Mouse (Mus musculus) midbrain, postnatal 0 days (tissue): ENCODE data around the gene Lin28a. TPM values are rescaled to one million over a fixed set of nuclear protein-coding genes. Genes with fewer than 3 reads are reported as not detected.

Experiments used
- ATAC-seq: fragments of 200-750 bp; cut with Nextera tagmentation; 2 replicates; pipeline ENCODE4 v1.8.0; 2017; ENCODE audit warnings: moderate number of reproducible peaks, mild to moderate bottlenecking, moderate TSS enrichment, moderate library complexity; ENCODE audit not compliant: low FRiP score
- DNase-seq: peaks from one replicate; pipeline ENCODE4 v3.0.0-alpha.2; 2015; ENCODE audit warnings: low spot score
- H3K27ac ChIP-seq: fragments of 300-500 bp; sonication (generic); 2 replicates; pipeline ENCODE4 v1.5.1; 2014; ENCODE audit warnings: low read depth, mild to moderate bottlenecking, low read length, mixed read lengths
- H3K27me3 ChIP-seq: fragments of 300-500 bp; sonication (generic); 2 replicates; pipeline ENCODE4 v1.6.1; 2014; ENCODE audit warnings: low read length, control low read depth, mixed read lengths; ENCODE audit not compliant: insufficient read depth
- H3K36me3 ChIP-seq: fragments of 300-500 bp; sonication (generic); 2 replicates; pipeline ENCODE4 v1.6.1; 2014; ENCODE audit warnings: low read length, control low read depth, mixed read lengths; ENCODE audit not compliant: insufficient read depth
- H3K4me1 ChIP-seq: fragments of 300-500 bp; sonication (generic); 2 replicates; pipeline ENCODE4 v1.6.1; 2014; ENCODE audit warnings: mild to moderate bottlenecking, control low read depth, antibody characterized with exemption, low read length, mixed read lengths; ENCODE audit not compliant: insufficient read depth
- H3K4me2 ChIP-seq: fragments of 300-500 bp; sonication (generic); 2 replicates; pipeline ENCODE4 v1.6.1; 2014; ENCODE audit warnings: low read depth, mild to moderate bottlenecking, low read length, mixed read lengths; ENCODE audit not compliant: poor library complexity, severe bottlenecking
- H3K4me3 ChIP-seq: fragments of 300-500 bp; sonication (generic); 2 replicates; pipeline ENCODE4 v1.5.1; 2014; ENCODE audit warnings: low read depth, mild to moderate bottlenecking, low read length, moderate library complexity
- H3K9ac ChIP-seq: fragments of 300-500 bp; sonication (generic); replicated peaks from 2 replicates; pipeline ENCODE4 v1.6.1; 2014; ENCODE audit warnings: mild to moderate bottlenecking, low read length, moderate library complexity, mixed read lengths; ENCODE audit not compliant: poor library complexity, severe bottlenecking
- H3K9me3 ChIP-seq: fragments of 300-500 bp; sonication (generic); 2 replicates; pipeline ENCODE4 v1.6.1; 2016; ENCODE audit warnings: low read length, control low read depth
- CTCF ChIP-seq: IDR thresholded peaks from 2 replicates; pipeline ENCODE4 v1.5.1; 2016; ENCODE audit warnings: antibody characterized with exemption, mild to moderate bottlenecking
- WGBS: fragments of 180-500 bp; shearing (Covaris S2); extraction: QIAGEN DNeasy Blood & Tissue Kit; methylation state at CpG from one replicate; pipeline ENCODE4 v1.1.7; 2014; 5-methylcytosine and 5-hydroxymethylcytosine counted together
- polyA plus RNA-seq: library from polyadenylated mRNA; unstranded; fragments of >200 nt; fragmentation: Nextera tagmentation; extraction: Ambion mirVana; gene quantifications from 2 replicates; pipeline ENCODE4 v1.2.1, GENCODE M21; 2015
- total RNA-seq: library from RNA; depleted of rRNA; stranded (reverse); fragments of >200 nt; gene quantifications from 2 replicates; pipeline ENCODE4 v1.2.3, GENCODE M21; 2014

Gene Lin28a
- total and polyA plus RNA-seq, 2 experiments from 2014 or later = 0.04 to 0.05 TPM

DNA sequence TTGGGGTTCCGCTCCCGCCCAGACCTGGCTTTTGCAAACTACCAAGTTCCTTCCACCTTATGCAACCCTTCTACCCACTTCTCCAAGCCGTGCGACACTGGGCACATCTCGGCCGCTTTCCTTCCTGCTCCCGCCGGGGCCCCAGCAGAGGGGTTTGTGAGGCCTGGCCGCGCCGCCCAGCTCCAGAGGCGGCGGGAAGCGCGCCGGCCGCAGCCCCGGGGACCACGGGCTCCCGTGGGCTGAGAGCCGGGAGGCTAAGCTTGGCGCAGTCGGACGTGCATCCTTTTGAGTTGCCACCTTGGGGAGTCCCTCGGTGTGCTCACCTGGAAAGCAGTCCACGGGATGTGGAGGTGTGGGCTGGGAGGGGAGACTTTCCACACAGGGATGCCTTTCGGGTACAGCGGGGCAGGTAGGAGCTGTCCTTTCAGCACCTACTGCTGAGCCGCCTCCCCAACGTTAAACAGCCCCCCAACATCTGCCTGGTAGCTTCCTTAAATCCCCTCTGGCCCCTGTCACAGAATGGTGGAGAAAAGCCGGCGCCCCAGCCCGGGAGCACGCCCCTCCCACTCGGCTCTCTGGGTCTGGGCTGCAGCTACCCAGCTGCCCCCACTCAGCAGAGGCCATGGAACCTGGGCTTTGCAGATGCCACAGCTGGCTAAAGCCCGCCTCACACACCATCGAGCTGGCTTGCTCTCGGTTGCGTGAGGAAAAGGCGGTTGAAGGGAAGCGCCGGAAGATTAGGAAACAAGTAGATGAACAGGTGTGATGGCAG, 50.3 kb downstream of the Lin28a start, which contains the start of gene Hmgn2:
TSS of gene Hmgn2 (minus strand) at position 501 of the 772 bp plus-strand sequence.
- Histone ChIP-seq H3K27me3 (no peaks in the 10 kb centered on the region), H3K9me3 (no peaks in the 10 kb centered on the region), H3K4me3 (peak within 1 kb of the TSS; percentile 53), H3K4me1 (0 out of 2 replicates have a peak, but pooled peaks cover 10% of the 10 kb centered on the region), H3K36me3 (peaks cover 12% of the 10 kb centered on the region; the same call in 1 of the 2 replicates), H3K27ac (peak within 1 kb of the TSS; percentile 99), H3K4me2 (peak within 1 kb of the TSS; percentile 80), H3K9ac (peak within 1 kb of the TSS; percentile 95)
- TF ChIP-seq CTCF = no peak
- ATAC-seq (peak; percentile 66), DNase-seq (peak; percentile 52)
- under 1% methylated on average over 41 of the region's 42 CpGs for WGBS

DNA sequence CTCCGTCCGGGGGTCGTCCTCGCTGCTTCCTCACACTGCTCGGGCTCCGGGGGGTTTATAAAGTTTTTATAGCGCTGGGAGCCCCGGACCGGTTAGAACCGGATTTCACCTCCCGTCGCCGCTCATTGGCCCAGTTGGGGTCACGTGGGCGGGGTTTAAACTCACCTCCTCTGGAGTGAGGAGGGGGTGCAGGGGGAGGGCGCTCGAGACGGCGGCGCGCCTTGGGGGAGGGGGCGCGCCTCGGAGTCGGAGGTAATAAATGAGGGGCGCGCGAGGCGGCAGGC, 50.8 kb downstream of the Lin28a start:
- Histone ChIP-seq H3K9me3 (no peaks in the 10 kb centered on the region), H3K4me3 (peak overlapping the region; percentile 53), H3K27ac (peak overlapping the region; percentile 99), H3K36me3 (peaks cover 13% of the 10 kb centered on the region), H3K27me3 (no peaks in the 10 kb centered on the region), H3K4me2 (peak overlapping the region; percentile 80), H3K4me1 (0 out of 2 replicates have a peak, but pooled peaks cover 10% of the 10 kb centered on the region), H3K9ac (peak overlapping the region; percentile 95)
- peak; percentile 94 for ATAC-seq
- no peak; the same call in 1 of the 2 replicates for TF ChIP-seq CTCF
- peak; percentile 98 for DNase-seq
- WGBS = under 1% methylated on average over 26 of the region's 29 CpGs

DNA sequence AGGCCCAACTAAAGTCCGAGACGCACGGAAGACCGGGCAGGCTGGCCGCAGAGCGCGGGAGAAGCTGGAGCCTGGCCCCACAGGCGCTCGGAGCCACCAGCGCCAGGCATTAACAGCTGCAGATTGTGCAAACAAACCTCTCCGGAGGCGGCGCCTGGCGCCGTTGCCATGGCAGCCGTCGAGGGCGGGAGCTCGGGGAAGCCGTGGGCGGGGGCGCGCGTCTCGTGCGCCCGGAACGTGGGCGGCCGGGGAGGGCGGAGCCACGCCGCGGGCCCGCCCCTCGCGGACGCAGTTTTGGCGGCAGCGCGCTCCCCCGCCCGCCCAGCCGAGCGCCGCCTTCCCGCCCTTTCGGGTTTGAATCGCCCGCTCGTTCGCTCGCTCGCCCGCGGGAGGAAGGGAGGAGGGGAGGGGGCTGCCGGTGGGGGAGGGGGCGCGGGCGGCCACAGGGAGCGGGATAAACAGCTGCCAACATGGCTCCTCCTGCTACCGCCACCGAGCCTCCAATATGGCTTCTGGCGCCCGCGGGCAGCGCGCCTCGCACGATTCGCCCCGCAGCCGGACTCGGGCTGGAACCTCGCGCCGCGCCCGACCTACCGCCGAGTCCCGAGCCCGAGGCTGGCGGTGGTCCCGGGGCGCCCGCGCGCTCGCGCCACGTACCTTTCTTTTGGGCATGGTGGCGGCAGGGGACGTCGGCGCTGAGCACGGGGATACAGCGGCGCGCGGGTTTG, 51.3 kb downstream of the Lin28a start:
- peak; percentile 97 for DNase-seq
- peak overlapping the region; percentile 99 for H3K27ac ChIP-seq
- no peaks in the 10 kb centered on the region for H3K27me3 ChIP-seq
- H3K4me1 ChIP-seq = 0 out of 2 replicates have a peak, but pooled peaks cover 10% of the 10 kb centered on the region
- peak overlapping the region; percentile 53 for H3K4me3 ChIP-seq
- 2% methylated on average over 70 of the region's 101 CpGs for WGBS
- no peak; the same call in 1 of the 2 replicates for TF ChIP-seq CTCF
- H3K9me3 ChIP-seq = no peaks in the 10 kb centered on the region
- H3K9ac ChIP-seq = peak overlapping the region; percentile 95
- H3K36me3 ChIP-seq = peaks cover 13% of the 10 kb centered on the region
- peak; percentile 78 for ATAC-seq
- peak overlapping the region; percentile 80 for H3K4me2 ChIP-seq

DNA sequence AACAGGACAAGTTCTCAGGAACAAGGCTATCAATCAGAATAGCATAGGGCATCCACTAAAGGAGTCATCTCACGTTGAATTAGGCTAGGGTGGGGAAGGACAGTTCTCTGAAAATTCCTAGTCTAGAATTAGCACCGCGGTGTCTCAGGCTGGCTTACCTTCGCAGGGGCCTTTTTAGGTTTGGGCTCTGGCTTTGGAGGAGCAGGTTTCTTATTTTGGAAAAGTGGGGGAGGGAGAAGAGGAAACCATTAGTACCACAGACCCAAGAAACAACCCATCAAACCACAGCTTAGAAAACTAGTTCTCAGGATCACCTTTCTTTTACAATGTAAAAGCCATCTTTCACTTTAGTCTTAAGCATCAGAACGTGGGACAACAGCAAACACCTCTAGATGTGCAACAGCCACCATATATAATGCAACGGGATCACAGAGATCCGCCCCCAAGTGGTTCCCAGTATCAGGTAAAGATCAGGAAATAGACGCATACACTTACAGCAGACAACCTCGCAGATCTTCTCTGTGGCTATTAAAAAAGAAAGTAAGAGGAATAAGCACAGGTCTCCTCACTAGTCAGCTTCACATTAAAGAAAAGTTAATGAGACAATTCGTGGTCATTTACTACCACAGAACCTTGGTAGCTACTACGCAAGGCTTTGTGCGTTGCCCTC, 52.2 kb downstream of the Lin28a start:
- 0 out of 2 replicates have a peak, but pooled peaks cover 10% of the 10 kb centered on the region for H3K4me1 ChIP-seq
- H3K27me3 ChIP-seq = no peaks in the 10 kb centered on the region
- H3K4me3 ChIP-seq = peak overlapping the region; percentile 53
- DNase-seq (no peak), ATAC-seq (no peak)
- WGBS = 45% methylated on average over 12 of the region's 12 CpGs
- H3K9me3 ChIP-seq = no peaks in the 10 kb centered on the region
- H3K27ac ChIP-seq = no peak overlapping the region
- H3K9ac ChIP-seq = peak overlapping the region; percentile 95
- TF ChIP-seq CTCF = no peak
- peak overlapping the region; percentile 80 for H3K4me2 ChIP-seq
- peaks cover 13% of the 10 kb centered on the region for H3K36me3 ChIP-seq

DNA sequence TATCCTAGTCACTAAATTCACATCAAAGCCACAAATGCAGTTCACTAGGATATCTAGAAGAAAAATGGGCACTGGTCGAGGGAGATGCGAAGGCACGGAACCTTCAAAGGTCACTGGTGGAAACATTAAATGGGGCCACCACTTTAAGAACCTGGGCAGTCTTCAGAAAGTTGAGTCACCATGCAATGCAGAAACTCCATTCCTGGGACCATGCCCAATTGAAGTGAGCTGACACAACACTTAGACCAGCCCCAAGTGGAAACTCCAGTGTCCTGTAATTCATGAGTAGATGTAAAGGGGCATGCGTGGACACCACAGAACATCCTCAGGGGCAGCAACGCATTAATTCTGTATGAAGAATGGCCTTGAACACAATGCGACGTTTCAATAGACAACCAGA, 56.1 kb downstream of the Lin28a start:
- Histone ChIP-seq H3K4me2 (no peak overlapping the region), H3K4me1 (0 out of 2 replicates have a peak, but pooled peaks cover 5% of the 10 kb centered on the region), H3K4me3 (no peak overlapping the region), H3K27ac (no peak overlapping the region), H3K9me3 (no peaks in the 10 kb centered on the region), H3K9ac (no peak overlapping the region), H3K27me3 (no peaks in the 10 kb centered on the region), H3K36me3 (peaks cover 13% of the 10 kb centered on the region)
- no peak for DNase-seq
- no peak for ATAC-seq
- no peak for TF ChIP-seq CTCF
- 76% methylated on average over 7 of the region's 7 CpGs for WGBS
